Mouse (Mus musculus) intestine, postnatal 0 days (tissue): Measurements from ENCODE around the gene Zfp526. TPM values are rescaled to one million over a fixed set of nuclear protein-coding genes. Genes with fewer than 3 reads are reported as not detected.

ENCODE experiments used
- ATAC-seq: fragments of 200-750 bp; cut with Nextera tagmentation; 2 replicates; pipeline ENCODE4 v1.8.0; 2017; ENCODE audit warnings: mild to moderate bottlenecking, moderate TSS enrichment, moderate library complexity
- H3K27ac ChIP-seq: fragments of 300-500 bp; sonication (generic); 2 replicates; pipeline ENCODE4 v1.5.1; 2014; ENCODE audit warnings: mild to moderate bottlenecking, low read depth, low read length, moderate library complexity
- H3K27me3 ChIP-seq: fragments of 300-500 bp; sonication (generic); replicated peaks from 2 replicates; pipeline ENCODE4 v1.6.1; 2014; ENCODE audit warnings: low read length, mixed read lengths; ENCODE audit not compliant: control insufficient read depth, insufficient read depth
- H3K36me3 ChIP-seq: fragments of 300-500 bp; sonication (generic); 2 replicates; pipeline ENCODE4 v1.6.1; 2014; ENCODE audit warnings: mild to moderate bottlenecking, moderate library complexity; ENCODE audit not compliant: control insufficient read depth, insufficient read depth
- H3K4me1 ChIP-seq: fragments of 300-500 bp; sonication (generic); replicated peaks from 2 replicates; pipeline ENCODE4 v1.6.1; 2014; ENCODE audit warnings: antibody characterized with exemption, low read length, mixed read lengths; ENCODE audit not compliant: control insufficient read depth, insufficient read depth
- H3K4me2 ChIP-seq: fragments of 300-500 bp; sonication (generic); replicated peaks from 2 replicates; pipeline ENCODE4 v1.6.1; 2014; ENCODE audit warnings: low read depth, mild to moderate bottlenecking, moderate library complexity
- H3K4me3 ChIP-seq: fragments of 300-500 bp; sonication (generic); 2 replicates; pipeline ENCODE4 v1.5.1; 2014; ENCODE audit warnings: low read depth, low read length
- H3K9ac ChIP-seq: fragments of 300-500 bp; sonication (generic); 2 replicates; pipeline ENCODE4 v1.6.1; 2014; ENCODE audit warnings: mild to moderate bottlenecking, low read depth, low read length
- H3K9me3 ChIP-seq: fragments of 300-500 bp; sonication (generic); 2 replicates; pipeline ENCODE4 v1.6.1; 2016; ENCODE audit warnings: mixed run types; ENCODE audit not compliant: control insufficient read depth
- CTCF ChIP-seq: sonication (generic); IDR thresholded peaks from 2 replicates; pipeline ENCODE4 v1.5.1; 2016; ENCODE audit warnings: low read depth, mild to moderate bottlenecking, control low read depth, antibody characterized with exemption, moderate library complexity
- WGBS: fragments of 180-500 bp; shearing (Covaris S2); extraction: QIAGEN DNeasy Blood & Tissue Kit; methylation state at CpG from one replicate; pipeline ENCODE4 v1.1.7; 2014; 5-methylcytosine and 5-hydroxymethylcytosine counted together
- polyA plus RNA-seq: library from polyadenylated mRNA; unstranded; fragments of >200 nt; fragmentation: Nextera tagmentation; extraction: Ambion mirVana; gene quantifications from 2 replicates; pipeline ENCODE4 v1.2.1, GENCODE M21; 2015

Zfp526 gene
- polyA plus RNA-seq, 1 experiment from 2014 or later = 1.1 TPM

GRCm38 (mm10) chr7:25267751-25268463 lies 46.7 kb downstream of the Zfp526 start:
- Histone ChIP-seq H3K9ac (peak overlapping the region; percentile 77), H3K9me3 (no peaks in the 10 kb centered on the region), H3K4me3 (peak overlapping the region; percentile 68), H3K27ac (peak overlapping the region; percentile 87), H3K4me2 (peak overlapping the region; percentile 72), H3K36me3 (peaks cover 21% of the 10 kb centered on the region), H3K4me1 (no peaks in the 10 kb centered on the region; the same call in 1 of the 2 replicates), H3K27me3 (no peaks in the 10 kb centered on the region)
- WGBS = under 1% methylated on average over 33 of the region's 33 CpGs
- peak; percentile 95 for ATAC-seq
- no peak for TF ChIP-seq CTCF

DNA sequence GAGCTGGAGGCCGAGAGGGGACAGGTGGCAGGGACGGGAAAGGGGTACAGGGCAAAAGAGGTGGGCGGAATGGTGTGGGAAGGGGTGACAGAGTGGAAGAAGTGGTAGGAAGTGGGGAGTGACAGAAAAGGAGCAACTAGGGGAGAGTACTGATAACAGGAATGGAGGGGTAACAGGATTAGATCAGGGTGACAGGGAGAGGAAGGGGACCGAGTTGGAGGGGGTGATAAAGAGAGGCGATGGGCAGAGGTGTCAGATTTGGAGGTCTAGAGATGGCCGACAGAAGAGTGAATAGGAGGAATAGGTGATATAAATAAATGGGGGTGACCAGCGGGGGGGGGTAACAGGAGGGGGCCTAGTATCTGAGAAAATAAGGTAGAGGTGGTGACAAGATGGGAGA lies 47.4 kb downstream of the Zfp526 start:
- Histone ChIP-seq H3K27me3 (no peaks in the 10 kb centered on the region), H3K9ac (peak overlapping the region; percentile 77), H3K36me3 (peaks cover 27% of the 10 kb centered on the region), H3K4me3 (peak overlapping the region; percentile 68), H3K4me1 (no peaks in the 10 kb centered on the region; the same call in 1 of the 2 replicates), H3K4me2 (peak overlapping the region; percentile 72), H3K27ac (peak overlapping the region; percentile 78), H3K9me3 (no peaks in the 10 kb centered on the region)
- no peak for ATAC-seq
- under 1% methylated on average over 7 of the region's 7 CpGs for WGBS
- no peak for TF ChIP-seq CTCF

DNA sequence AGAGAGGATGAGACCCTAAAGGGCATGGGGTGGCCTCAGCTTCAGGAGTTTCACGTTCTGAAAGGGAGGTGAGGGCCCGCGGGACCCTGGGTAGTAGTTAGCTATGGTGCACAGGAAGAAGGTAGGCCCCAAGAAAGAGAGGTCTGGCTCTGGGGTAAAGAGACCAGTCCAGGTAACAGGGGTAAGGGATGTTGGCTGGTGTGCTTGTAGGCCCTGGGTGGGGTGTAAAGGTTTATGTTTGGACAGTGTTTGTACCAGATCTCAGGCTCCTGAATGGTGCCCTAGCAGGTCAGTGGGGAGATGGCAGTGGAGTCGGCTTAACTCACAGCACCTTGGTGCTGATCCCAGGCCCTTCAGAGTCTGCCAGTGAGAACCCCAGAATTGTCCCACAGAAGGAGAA lies 47.8 kb downstream of the Zfp526 start:
- H3K9ac ChIP-seq = peak overlapping the region; percentile 77
- WGBS = 40% methylated on average over 4 of the region's 4 CpGs
- H3K4me1 ChIP-seq = no peaks in the 10 kb centered on the region; the same call in 1 of the 2 replicates
- H3K4me3 ChIP-seq = peak overlapping the region; percentile 68
- H3K9me3 ChIP-seq = no peaks in the 10 kb centered on the region
- peaks cover 27% of the 10 kb centered on the region for H3K36me3 ChIP-seq
- no peak for TF ChIP-seq CTCF
- H3K27ac ChIP-seq = no peak overlapping the region; the same call in 1 of the 2 replicates
- no peaks in the 10 kb centered on the region for H3K27me3 ChIP-seq
- ATAC-seq = no peak
- H3K4me2 ChIP-seq = peak overlapping the region; percentile 72

- Histone ChIP-seq H3K27ac (no peak overlapping the region; the same call in 1 of the 2 replicates), H3K27me3 (no peaks in the 10 kb centered on the region), H3K36me3 (peaks cover 27% of the 10 kb centered on the region), H3K9me3 (no peaks in the 10 kb centered on the region), H3K9ac (peak overlapping the region; percentile 77; the same call in 1 of the 2 replicates), H3K4me3 (no peak overlapping the region), H3K4me1 (no peaks in the 10 kb centered on the region; the same call in 1 of the 2 replicates), H3K4me2 (peak overlapping the region; percentile 72)
- no peak for TF ChIP-seq CTCF
- no peak for ATAC-seq
- WGBS = 76% methylated on average over 8 of the region's 8 CpGs
Measured at GRCm38 (mm10) chr7:25269545-25270271, 48.5 kb downstream of the Zfp526 start.

- no peaks in the 10 kb centered on the region for H3K9me3 ChIP-seq
- H3K4me2 ChIP-seq = no peak overlapping the region
Measured at GRCm38 (mm10) chr7:25270652-25271633, 49.7 kb downstream of the Zfp526 start.

More at GRCm38 (mm10) chr7:25270652-25271633, 49.7 kb downstream of the Zfp526 start:
- no peak overlapping the region for H3K9ac ChIP-seq
- H3K27me3 ChIP-seq = no peaks in the 10 kb centered on the region
- H3K36me3 ChIP-seq = peaks cover 27% of the 10 kb centered on the region
- TF ChIP-seq CTCF = no peak
- 92% methylated on average over 35 of the region's 35 CpGs for WGBS
- H3K27ac ChIP-seq = no peak overlapping the region
- no peak overlapping the region for H3K4me3 ChIP-seq
- peaks cover 7% of the 10 kb centered on the region; the same call in 1 of the 2 replicates for H3K4me1 ChIP-seq
- no peak for ATAC-seq
